Mouse (Mus musculus) liver, postnatal 0 days (tissue): Measurements from ENCODE around the gene Mobp. TPM values are rescaled to one million over a fixed set of nuclear protein-coding genes. Genes with fewer than 3 reads are reported as not detected.

ENCODE experiments used
- ATAC-seq: fragments of 200-750 bp; cut with Nextera tagmentation; 2 replicates; pipeline ENCODE4 v1.8.0; 2017; ENCODE audit warnings: mild to moderate bottlenecking, moderate library complexity
- DNase-seq: peaks from one replicate; pipeline ENCODE4 v3.0.0-alpha.2; 2016
- H3K27ac ChIP-seq: fragments of 300-500 bp; sonication (generic); 2 replicates; pipeline ENCODE4 v1.5.1; 2014; ENCODE audit warnings: antibody characterized with exemption, moderate library complexity, mild to moderate bottlenecking, low read depth
- H3K27me3 ChIP-seq: fragments of 300-500 bp; sonication (generic); 2 replicates; pipeline ENCODE4 v1.6.1; 2014; ENCODE audit warnings: low read length, control low read depth, mixed read lengths; ENCODE audit not compliant: insufficient read depth
- H3K36me3 ChIP-seq: fragments of 300-500 bp; sonication (generic); replicated peaks from 2 replicates; pipeline ENCODE4 v1.6.1; 2014; ENCODE audit warnings: mild to moderate bottlenecking, control low read depth, low read length, moderate library complexity, mixed read lengths; ENCODE audit not compliant: insufficient read depth
- H3K4me1 ChIP-seq: fragments of 300-500 bp; sonication (generic); 2 replicates; pipeline ENCODE4 v1.6.1; 2014; ENCODE audit warnings: antibody characterized with exemption, mild to moderate bottlenecking, control low read depth; ENCODE audit not compliant: insufficient read depth
- H3K4me2 ChIP-seq: fragments of 300-500 bp; sonication (generic); 2 replicates; pipeline ENCODE4 v1.6.1; 2014; ENCODE audit warnings: low read depth, mild to moderate bottlenecking, low read length, moderate library complexity, mixed read lengths
- H3K4me3 ChIP-seq: fragments of 300-500 bp; sonication (generic); 2 replicates; pipeline ENCODE4 v1.5.1; 2014; ENCODE audit warnings: low read depth, low read length
- H3K9ac ChIP-seq: fragments of 300-500 bp; sonication (generic); replicated peaks from 2 replicates; pipeline ENCODE4 v1.6.1; 2014; ENCODE audit warnings: mild to moderate bottlenecking, moderate library complexity
- H3K9me3 ChIP-seq: fragments of 300-500 bp; sonication (generic); 2 replicates; pipeline ENCODE4 v1.6.1; 2016; ENCODE audit warnings: mild to moderate bottlenecking, control low read depth, low read length, mixed read lengths
- CTCF ChIP-seq: sonication (generic); IDR thresholded peaks from 2 replicates; pipeline ENCODE4 v1.5.1; 2016; ENCODE audit warnings: antibody characterized with exemption, low read depth
- EP300 ChIP-seq: IDR thresholded peaks from 2 replicates; pipeline ENCODE4 v1.6.1; 2016; ENCODE audit warnings: antibody characterized with exemption, low read depth, mild to moderate bottlenecking
- WGBS: fragments of 180-500 bp; shearing (Covaris S2); extraction: QIAGEN DNeasy Blood & Tissue Kit; methylation state at CpG from one replicate; pipeline ENCODE4 v1.1.7; 2014; ENCODE audit not compliant: insufficient replicate concordance; 5-methylcytosine and 5-hydroxymethylcytosine counted together
- polyA plus RNA-seq: library from polyadenylated mRNA; unstranded; fragments of >200 nt; fragmentation: Nextera tagmentation; extraction: Ambion mirVana; gene quantifications from 2 replicates; pipeline ENCODE4 v1.2.1, GENCODE M21; 2015

Gene Mobp
- polyA plus RNA-seq, 1 experiment from 2014 or later: not detected

DNA sequence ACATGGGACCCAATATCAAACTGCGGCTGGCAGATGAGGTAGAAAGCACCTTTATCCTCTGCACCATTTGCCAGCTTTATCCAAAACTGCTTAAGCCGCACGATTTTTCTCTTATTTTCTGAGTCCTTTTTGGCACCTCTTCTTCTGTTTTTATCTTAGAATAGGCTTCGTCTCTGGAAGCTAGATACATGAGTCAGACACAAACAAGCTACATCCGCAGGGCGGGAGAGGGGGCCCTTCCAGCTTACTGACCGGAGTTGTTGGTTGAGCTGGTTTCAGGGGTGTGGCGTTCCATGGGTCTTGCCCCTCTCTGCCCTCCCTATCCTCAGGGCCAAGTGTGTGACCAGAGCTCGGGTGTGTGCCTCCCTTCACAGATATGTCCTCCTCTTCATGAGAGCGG lies 29.3 kb downstream of the Mobp start:
- Histone ChIP-seq H3K4me2 (no peak overlapping the region), H3K4me1 (no peaks in the 10 kb centered on the region), H3K9me3 (no peaks in the 10 kb centered on the region), H3K4me3 (no peak overlapping the region), H3K27me3 (no peaks in the 10 kb centered on the region), H3K36me3 (no peaks in the 10 kb centered on the region), H3K27ac (no peak overlapping the region), H3K9ac (no peak overlapping the region)
- DNase-seq: no peak
- WGBS: 80% methylated on average over 10 of the region's 10 CpGs
- no peak for ATAC-seq
- no peak for TF ChIP-seq CTCF
- no peak for TF ChIP-seq EP300

DNA sequence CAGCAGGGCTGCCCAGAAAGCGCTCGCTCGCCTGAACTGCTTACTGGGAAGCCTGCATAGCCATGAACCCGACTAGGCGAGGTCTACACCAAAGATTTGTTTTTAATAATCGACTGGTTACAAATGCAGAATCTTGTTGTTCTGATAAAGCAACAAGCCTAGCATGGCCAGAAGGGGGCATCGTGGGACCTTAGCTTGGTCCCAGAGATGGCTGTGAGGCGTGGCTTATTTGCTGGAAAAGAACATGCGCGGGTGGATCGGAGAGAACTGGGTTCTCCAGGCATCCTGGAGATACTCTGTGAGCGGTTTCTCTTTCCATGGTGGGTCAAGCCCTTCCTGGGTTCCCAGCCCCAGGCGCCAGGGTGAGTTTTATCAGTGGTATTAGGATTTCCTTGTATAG lies 35.0 kb downstream of the Mobp start:
- 30% methylated on average over 13 of the region's 13 CpGs for WGBS
- H3K36me3 ChIP-seq: no peaks in the 10 kb centered on the region
- H3K27me3 ChIP-seq: no peaks in the 10 kb centered on the region
- H3K4me2 ChIP-seq: no peak overlapping the region
- H3K9ac ChIP-seq: no peak overlapping the region
- H3K4me1 ChIP-seq: no peaks in the 10 kb centered on the region
- ATAC-seq (no peak), DNase-seq (no peak)
- no peak overlapping the region for H3K4me3 ChIP-seq
- peak; percentile 44 for TF ChIP-seq CTCF
- no peak for TF ChIP-seq EP300
- H3K9me3 ChIP-seq: no peaks in the 10 kb centered on the region
- H3K27ac ChIP-seq: no peak overlapping the region

DNA sequence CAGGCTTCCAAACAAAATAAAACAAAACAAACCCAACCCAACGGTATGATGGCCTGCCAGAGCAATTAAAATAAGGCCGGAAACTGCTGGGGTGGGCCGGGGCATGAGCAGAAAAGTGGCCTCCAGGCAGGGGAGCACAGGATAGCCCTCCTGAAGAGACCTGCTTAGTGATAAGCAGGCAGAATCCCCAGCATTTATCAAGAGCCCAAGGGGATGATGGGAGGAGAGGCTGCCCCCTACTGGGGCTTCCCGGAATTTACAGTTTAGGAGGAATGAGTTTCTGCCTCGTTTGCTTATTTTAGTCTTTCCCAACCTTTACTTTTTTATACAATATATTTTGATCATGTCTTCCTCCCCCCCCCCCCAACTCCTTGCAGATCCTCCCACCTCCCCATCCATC lies 37.3 kb downstream of the Mobp start:
- Histone ChIP-seq H3K27me3 (no peaks in the 10 kb centered on the region), H3K4me1 (no peaks in the 10 kb centered on the region), H3K36me3 (no peaks in the 10 kb centered on the region), H3K9me3 (no peaks in the 10 kb centered on the region), H3K9ac (no peak overlapping the region), H3K4me3 (no peak overlapping the region), H3K4me2 (no peak overlapping the region), H3K27ac (no peak overlapping the region)
- ATAC-seq (no peak), DNase-seq (no peak)
- WGBS: 69% methylated on average over 5 of the region's 5 CpGs
- TF ChIP-seq EP300: no peak
- peak; percentile 43 for TF ChIP-seq CTCF

DNA sequence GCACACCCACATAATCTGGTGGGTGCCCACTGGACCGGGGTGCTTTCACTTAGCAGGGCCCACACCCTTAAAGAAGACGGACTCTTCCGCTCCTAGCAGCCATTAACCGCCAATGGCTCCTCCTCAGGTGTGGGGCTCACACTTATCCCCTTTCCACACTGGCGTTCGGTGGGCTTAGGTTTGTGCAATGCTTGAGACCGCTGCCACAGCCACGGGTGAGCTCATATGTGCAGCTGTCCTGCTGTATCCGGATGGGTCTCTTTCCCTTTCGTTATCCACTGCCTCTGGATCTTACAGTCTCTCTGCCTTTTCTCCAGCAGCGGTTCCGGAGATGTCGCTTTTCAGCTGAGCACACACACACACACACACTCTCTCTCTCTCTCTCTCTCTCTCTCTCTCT lies 41.4 kb downstream of the Mobp start:
- no peak overlapping the region for H3K9ac ChIP-seq
- H3K4me2 ChIP-seq: peak overlapping the region; percentile 62
- H3K27ac ChIP-seq: no peak overlapping the region
- H3K27me3 ChIP-seq: no peaks in the 10 kb centered on the region
- no peaks in the 10 kb centered on the region for H3K9me3 ChIP-seq
- ATAC-seq (no peak), DNase-seq (no peak)
- H3K36me3 ChIP-seq: no peaks in the 10 kb centered on the region
- WGBS: 40% methylated on average over 13 of the region's 13 CpGs
- peak overlapping the region; percentile 32 for H3K4me3 ChIP-seq
- H3K4me1 ChIP-seq: no peaks in the 10 kb centered on the region
- no peak for TF ChIP-seq EP300
- no peak for TF ChIP-seq CTCF

DNA sequence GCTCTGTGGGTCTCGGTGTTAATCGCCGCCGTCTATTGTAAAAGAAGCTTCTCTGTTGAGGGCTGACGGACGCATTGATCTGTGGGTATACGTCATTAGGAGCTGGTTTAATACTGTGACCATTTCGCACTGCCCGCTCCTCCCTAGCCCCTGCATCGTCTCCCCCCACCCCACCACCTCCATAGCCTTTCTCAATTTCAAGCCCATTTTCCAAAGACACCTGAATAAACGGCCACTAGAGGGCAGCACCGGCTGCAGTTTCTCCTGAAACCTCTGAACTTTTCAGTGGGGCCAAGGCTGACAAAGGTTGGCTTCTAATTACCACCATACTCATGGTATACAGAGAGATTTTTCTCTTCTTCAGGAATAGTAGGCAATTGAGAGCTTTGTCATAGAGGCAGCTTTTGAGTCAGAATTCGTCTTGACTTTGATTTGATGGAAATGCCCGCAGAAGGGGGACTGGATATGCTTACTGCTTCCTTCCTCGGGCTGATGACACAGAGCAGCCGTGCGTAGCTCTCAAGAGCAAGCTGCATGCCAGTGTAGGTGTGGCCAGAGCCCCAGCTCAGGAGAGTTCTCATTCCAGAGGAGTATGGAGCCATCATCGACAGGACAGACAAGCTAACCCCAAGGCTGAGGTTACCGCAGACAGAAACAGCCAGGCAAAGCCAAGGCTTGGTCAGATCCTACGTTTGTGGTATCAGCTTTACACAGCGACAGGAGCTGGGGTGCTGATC lies 42.0 kb downstream of the Mobp start:
- H3K27me3 ChIP-seq: no peaks in the 10 kb centered on the region
- H3K4me3 ChIP-seq: peak overlapping the region; percentile 32
- ATAC-seq (peak; percentile 17; the same call in 1 of the 2 replicates), DNase-seq (peak; percentile 84)
- WGBS: 27% methylated on average over 21 of the region's 21 CpGs
- H3K27ac ChIP-seq: no peak overlapping the region
- H3K36me3 ChIP-seq: no peaks in the 10 kb centered on the region
- no peak for TF ChIP-seq EP300
- TF ChIP-seq CTCF: peak; percentile 87
- H3K9ac ChIP-seq: no peak overlapping the region
- H3K4me2 ChIP-seq: peak overlapping the region; percentile 62
- H3K9me3 ChIP-seq: no peaks in the 10 kb centered on the region
- H3K4me1 ChIP-seq: no peaks in the 10 kb centered on the region

DNA sequence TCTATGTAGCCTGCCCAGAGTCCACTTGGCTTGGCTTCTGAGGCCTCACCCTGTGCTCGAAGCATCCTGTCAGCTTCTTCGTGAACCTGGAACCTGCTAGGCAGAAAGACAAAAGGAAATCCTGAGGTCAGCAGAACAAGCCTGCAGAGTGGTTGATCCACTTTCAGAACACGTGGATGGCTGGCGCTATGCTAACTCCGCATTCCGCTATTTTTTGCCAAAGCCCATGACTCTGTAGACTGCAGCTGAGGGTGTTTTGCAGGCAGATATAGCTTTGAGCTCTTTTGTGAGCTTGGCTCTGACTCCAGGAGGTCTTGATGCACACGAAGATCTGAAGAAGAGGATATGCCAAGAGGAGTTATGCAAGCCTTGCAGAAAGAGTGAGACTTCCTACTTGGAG lies 43.2 kb downstream of the Mobp start:
- H3K4me1 ChIP-seq: no peaks in the 10 kb centered on the region
- TF ChIP-seq CTCF (no peak), EP300 (no peak)
- no peaks in the 10 kb centered on the region for H3K9me3 ChIP-seq
- no peak overlapping the region for H3K4me2 ChIP-seq
- no peak overlapping the region for H3K9ac ChIP-seq
- H3K27ac ChIP-seq: no peak overlapping the region
- no peak for ATAC-seq
- WGBS: 71% methylated on average over 7 of the region's 7 CpGs
- H3K36me3 ChIP-seq: no peaks in the 10 kb centered on the region
- no peaks in the 10 kb centered on the region for H3K27me3 ChIP-seq
- DNase-seq: no peak
- H3K4me3 ChIP-seq: no peak overlapping the region
